Mouse (Mus musculus) embryonic fibroblast, embryonic 13.5 days (primary cell): ENCODE measurements around the gene a.

Experiments used
- CTCF ChIP-seq: IDR thresholded peaks from 2 replicates; pipeline ENCODE4 v1.5.1; 2011; ENCODE audit warnings: mild to moderate bottlenecking, control low read depth, low read length, moderate library complexity, borderline replicate concordance; ENCODE audit not compliant: insufficient read depth
- POLR2A ChIP-seq: IDR thresholded peaks from 2 replicates; pipeline ENCODE4 v1.6.1; 2011; ENCODE audit warnings: low read depth, mild to moderate bottlenecking, control low read depth, low read length, moderate library complexity

DNA sequence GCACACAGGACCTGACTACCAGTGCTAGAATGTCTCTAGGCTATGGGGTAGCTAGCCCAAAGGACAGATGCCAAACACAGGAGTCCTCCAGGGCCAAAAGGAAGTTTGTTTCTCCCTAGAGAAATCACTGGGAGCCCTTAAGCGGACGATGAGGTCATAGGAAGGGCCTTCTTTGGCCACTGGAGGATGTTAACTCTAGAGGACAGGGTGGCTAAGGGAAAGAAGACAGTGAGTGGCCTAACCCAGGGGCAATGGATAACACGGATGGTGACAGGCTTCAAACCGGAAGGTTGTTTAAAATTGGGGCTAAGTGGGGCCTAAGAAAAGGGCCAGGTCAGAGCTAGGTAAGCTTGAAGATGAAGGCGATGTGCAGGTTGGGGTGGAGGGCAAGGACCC, 258.9 kb downstream of the a start:
- TF ChIP-seq CTCF (no peak), POLR2A (no peak)
